Mouse (Mus musculus) ES-Bruce4 (cell line): ENCODE data around the gene Kcnn3. TPM values are rescaled to one million over a fixed set of nuclear protein-coding genes. Genes with fewer than 3 reads are reported as not detected.

Experiments
- H3K27ac ChIP-seq: 2 replicates; pipeline ENCODE4 v1.5.1; 2012; ENCODE audit warnings: low read length, inconsistent platforms; ENCODE audit not compliant: insufficient read depth
- H3K27me3 ChIP-seq: 2 replicates; pipeline ENCODE4 v1.6.1; 2012; ENCODE audit warnings: mild to moderate bottlenecking, low read length, inconsistent platforms; ENCODE audit not compliant: control insufficient read depth, poor library complexity, insufficient read depth, severe bottlenecking
- H3K36me3 ChIP-seq: 2 replicates; pipeline ENCODE4 v1.6.1; 2012; ENCODE audit warnings: inconsistent platforms, mild to moderate bottlenecking, low read length, moderate library complexity; ENCODE audit not compliant: control insufficient read depth, poor library complexity, insufficient read depth, severe bottlenecking
- H3K4me1 ChIP-seq: one replicate; pipeline ENCODE4 v1.8.1; 2011; ENCODE audit warnings: low read length; ENCODE audit not compliant: control insufficient read depth, insufficient read depth
- H3K4me3 ChIP-seq: 2 replicates; pipeline ENCODE4 v1.5.1; 2011; ENCODE audit warnings: low read depth, mild to moderate bottlenecking, low read length
- H3K9ac ChIP-seq: 2 replicates; pipeline ENCODE4 v1.6.1; 2012; ENCODE audit warnings: low read depth, mild to moderate bottlenecking, inconsistent platforms; ENCODE audit not compliant: poor library complexity, severe bottlenecking
- H3K9me3 ChIP-seq: replicated peaks from 2 replicates; pipeline ENCODE4 v1.6.1; 2012; ENCODE audit warnings: mild to moderate bottlenecking, low read length, inconsistent platforms; ENCODE audit not compliant: control insufficient read depth, poor library complexity, insufficient read depth, severe bottlenecking
- CTCF ChIP-seq: IDR thresholded peaks from one replicate; pipeline ENCODE4 v1.8.1; 2011; ENCODE audit warnings: low read depth, low read length
- EP300 ChIP-seq: IDR thresholded peaks from 2 replicates; pipeline ENCODE4 v1.6.1; 2011; ENCODE audit warnings: low read depth, low read length; ENCODE audit not compliant: insufficient read depth
- POLR2A ChIP-seq: IDR thresholded peaks from one replicate; pipeline ENCODE4 v1.8.1; 2011; ENCODE audit warnings: low read length; ENCODE audit not compliant: insufficient read depth
- polyA plus RNA-seq: library from polyadenylated mRNA; stranded (reverse); fragments of >200 nt; gene quantifications from 2 replicates; pipeline ENCODE4 v1.2.4, GENCODE M21; 2011; ENCODE audit warnings: low read depth; ENCODE audit not compliant: missing spikeins, insufficient read depth, insufficient read length

Gene Kcnn3
- polyA plus RNA-seq: 0.93 and 1.0 TPM in 2 replicates

DNA sequence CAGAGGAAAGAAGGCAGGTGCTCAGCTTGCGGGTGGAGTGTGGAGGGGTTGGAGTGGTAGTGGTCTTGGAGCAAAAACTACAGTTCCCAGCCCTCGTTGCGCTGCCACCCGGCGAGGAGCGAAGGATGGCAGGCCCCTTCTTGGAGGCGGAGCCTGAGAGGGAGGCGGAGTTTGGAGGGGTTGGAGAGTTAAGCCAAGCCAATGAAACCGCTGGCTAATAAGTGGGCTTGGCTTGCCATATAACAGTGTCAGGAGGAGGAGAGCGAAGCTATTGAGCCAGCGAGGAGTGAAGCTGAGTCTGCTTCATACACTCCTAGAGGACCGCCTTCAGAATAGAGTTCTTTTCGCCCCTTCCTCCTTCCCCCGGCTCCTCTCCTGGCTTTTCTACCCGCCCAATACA is at the start of gene Kcnn3:
TSS of gene Kcnn3 (plus strand) at position 271 of the 400 bp plus-strand sequence.
- no peaks in the 10 kb centered on the region; the same call in 1 of the 2 replicates for H3K27me3 ChIP-seq
- H3K9ac ChIP-seq: peak within 1 kb of the TSS; percentile 22; the same call in 1 of the 2 replicates
- peak within 1 kb of the TSS; percentile 62 for H3K4me3 ChIP-seq
- H3K9me3 ChIP-seq: peaks cover 3% of the 10 kb centered on the region; the same call in 1 of the 2 replicates
- H3K36me3 ChIP-seq: no peaks in the 10 kb centered on the region
- no peak for TF ChIP-seq CTCF
- peak; percentile 21 for TF ChIP-seq POLR2A
- H3K4me1 ChIP-seq: no peaks in the 10 kb centered on the region
- no peak within 1 kb of the TSS for H3K27ac ChIP-seq

DNA sequence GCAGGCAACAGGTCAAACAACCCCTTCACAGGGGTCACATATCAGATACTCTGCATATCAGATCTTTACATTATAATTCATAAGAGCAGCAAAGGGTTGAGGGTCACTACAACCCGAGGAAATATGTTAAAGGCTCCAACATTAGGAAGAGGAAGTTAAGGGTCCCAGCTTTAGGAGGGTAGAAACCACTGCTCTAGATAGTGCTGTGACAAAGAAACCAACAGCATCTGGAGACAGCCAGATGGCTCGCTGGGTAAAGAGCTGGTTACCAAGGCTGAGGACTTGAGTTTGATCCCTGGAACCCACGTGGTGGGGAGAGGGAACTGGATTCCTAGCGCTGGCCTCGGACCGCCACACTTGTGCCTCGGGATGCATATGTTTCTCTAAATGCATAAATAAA is 47.7 kb upstream of the Kcnn3 start:
- H3K4me1 ChIP-seq: peaks cover 5% of the 10 kb centered on the region
- no peaks in the 10 kb centered on the region for H3K27me3 ChIP-seq
- H3K36me3 ChIP-seq: no peaks in the 10 kb centered on the region
- TF ChIP-seq CTCF (no peak), EP300 (no peak), POLR2A (no peak)
- H3K27ac ChIP-seq: no peak overlapping the region
- H3K9ac ChIP-seq: no peak overlapping the region
- H3K4me3 ChIP-seq: no peak overlapping the region
- no peaks in the 10 kb centered on the region for H3K9me3 ChIP-seq

DNA sequence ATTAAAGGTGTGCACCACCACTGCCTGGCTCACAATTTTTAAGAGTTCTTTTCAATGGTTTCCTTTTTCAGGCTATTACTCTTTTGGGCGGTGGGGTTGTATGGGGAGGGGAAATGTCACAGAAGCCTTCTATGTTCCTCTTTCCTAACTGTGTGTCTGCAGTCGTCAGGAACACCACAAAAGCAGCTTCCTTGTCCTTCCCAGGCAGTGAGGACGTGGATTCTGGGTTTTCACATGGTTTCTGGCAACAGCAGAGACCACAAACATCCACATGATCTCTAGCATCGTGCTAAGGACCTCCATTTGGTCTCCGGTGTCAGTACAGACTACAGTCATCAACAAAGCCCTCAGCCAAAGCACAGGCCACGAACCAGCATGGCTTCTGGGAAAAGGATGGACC is 46.1 kb upstream of the Kcnn3 start:
- TF ChIP-seq POLR2A: no peak
- TF ChIP-seq CTCF: no peak
- no peak for TF ChIP-seq EP300

DNA sequence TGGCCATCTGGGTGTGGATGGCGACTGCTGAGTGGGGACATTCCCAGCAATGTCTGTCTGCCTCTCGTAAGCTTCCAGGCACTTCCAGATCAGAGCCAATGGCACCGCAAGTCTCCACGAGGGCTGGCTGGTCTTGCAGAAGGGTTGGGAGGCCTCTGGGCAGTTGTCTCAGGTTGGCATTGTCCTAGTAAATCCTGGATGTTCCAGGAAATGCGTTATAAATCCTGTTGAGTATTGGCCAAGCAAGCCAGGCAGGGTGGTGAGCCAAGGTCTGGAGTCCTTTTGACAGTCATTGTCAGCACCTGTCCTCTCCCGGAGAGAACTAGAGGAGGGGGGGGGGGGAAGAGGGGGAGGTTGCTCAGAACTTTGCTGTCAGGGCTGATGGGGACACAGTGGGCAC is 40.9 kb upstream of the Kcnn3 start:
- Histone ChIP-seq H3K36me3 (no peaks in the 10 kb centered on the region), H3K4me3 (no peak overlapping the region), H3K9me3 (no peaks in the 10 kb centered on the region), H3K27ac (no peak overlapping the region), H3K9ac (no peak overlapping the region), H3K4me1 (no peaks in the 10 kb centered on the region), H3K27me3 (no peaks in the 10 kb centered on the region)
- no peak for TF ChIP-seq POLR2A
- TF ChIP-seq CTCF: no peak
- no peak for TF ChIP-seq EP300

More for the DNA sequence above, 46.1 kb upstream of the Kcnn3 start:
- Histone ChIP-seq H3K4me1 (peaks cover 2% of the 10 kb centered on the region), H3K9ac (no peak overlapping the region), H3K36me3 (no peaks in the 10 kb centered on the region), H3K4me3 (no peak overlapping the region), H3K27ac (no peak overlapping the region), H3K9me3 (no peaks in the 10 kb centered on the region), H3K27me3 (no peaks in the 10 kb centered on the region)

DNA sequence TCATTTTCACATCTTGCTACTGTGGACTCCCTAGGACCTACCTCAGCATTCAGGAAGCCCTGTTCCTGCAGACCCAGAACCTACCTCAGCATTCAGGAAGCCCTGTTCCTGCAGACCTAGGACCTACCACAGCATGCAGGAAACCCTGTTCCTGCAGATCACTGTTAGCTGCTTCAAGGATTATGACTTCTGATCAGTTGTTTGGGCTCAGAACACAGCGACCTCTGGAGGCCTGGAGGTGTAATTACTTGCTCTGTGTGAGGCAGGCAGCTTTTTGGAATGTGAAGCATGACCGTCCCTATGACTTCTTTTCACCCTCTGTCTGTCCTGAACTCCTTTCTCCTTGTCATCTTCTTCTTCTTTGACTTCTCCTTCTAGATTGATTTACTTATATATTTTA is 38.5 kb upstream of the Kcnn3 start:
- Histone ChIP-seq H3K4me3 (peak overlapping the region; percentile 30), H3K36me3 (no peaks in the 10 kb centered on the region), H3K27ac (no peak overlapping the region), H3K4me1 (no peaks in the 10 kb centered on the region), H3K27me3 (no peaks in the 10 kb centered on the region), H3K9me3 (no peaks in the 10 kb centered on the region), H3K9ac (no peak overlapping the region)
- TF ChIP-seq POLR2A (no peak), EP300 (no peak), CTCF (peak; percentile 81)

DNA sequence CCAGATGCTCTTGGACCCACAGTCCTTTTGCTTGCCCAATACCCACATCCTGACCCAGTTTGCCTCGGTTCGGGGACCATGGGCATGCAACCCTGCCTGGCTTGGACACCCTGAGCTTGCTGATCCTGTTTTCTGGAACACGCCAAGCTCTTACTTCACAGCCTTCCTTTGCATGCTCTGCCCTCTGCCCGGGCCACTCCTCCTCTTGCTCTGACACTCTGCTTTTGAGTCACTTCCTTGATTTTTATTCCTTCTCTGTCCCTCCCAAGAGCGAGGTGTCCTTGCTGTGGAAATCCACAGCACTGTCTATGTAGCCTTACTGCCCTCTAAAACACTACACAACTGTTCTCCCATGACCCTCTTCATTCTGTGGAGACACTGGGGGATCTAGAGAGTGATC is 37.7 kb upstream of the Kcnn3 start:
- Histone ChIP-seq H3K27ac (no peak overlapping the region), H3K9ac (no peak overlapping the region), H3K4me1 (no peaks in the 10 kb centered on the region), H3K4me3 (no peak overlapping the region), H3K36me3 (no peaks in the 10 kb centered on the region), H3K9me3 (no peaks in the 10 kb centered on the region), H3K27me3 (no peaks in the 10 kb centered on the region)
- TF ChIP-seq CTCF: no peak
- no peak for TF ChIP-seq POLR2A
- TF ChIP-seq EP300: no peak
